Comparison of ENCODE assay signal across 11 mouse cellular contexts in the genomic region with DNA sequence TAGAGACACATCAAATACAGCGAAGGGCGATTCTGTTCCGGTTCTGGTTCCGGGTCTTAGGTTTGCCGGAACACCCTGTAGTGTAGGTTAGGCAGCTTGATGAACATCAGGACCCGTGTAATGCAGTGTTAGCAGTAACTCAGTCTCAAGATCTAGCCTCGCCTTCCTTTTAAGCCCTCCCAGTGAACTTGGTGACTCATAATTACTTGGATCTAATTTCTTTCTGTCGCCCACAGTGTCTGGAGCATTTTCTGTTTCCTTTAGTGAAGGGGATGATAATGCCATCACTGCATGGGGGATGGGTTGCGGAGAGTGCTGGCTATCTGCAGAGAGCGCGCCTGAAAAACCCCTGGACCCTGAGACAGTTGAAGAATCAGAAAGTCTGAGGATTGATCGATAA. TPM values are rescaled to one million over a fixed set of nuclear protein-coding genes. Genes with fewer than 3 reads are reported as not detected.
DNase-seq lines count a peak whose midpoint lies in the region; ATAC-seq and TF ChIP-seq lines count a peak whose summit lies in the region.
"Had no signal": no experiment of that assay in that cellular context is flagged by ENCODE, and none has a peak within 500 bp of the region (broad histone marks: within the 10 kb centered on the region; RNA-seq: fewer than 3 reads in every experiment).

No protein-coding gene starts in this region.

- TF ChIP-seq CTCF in heart, postnatal 0 days (IDR thresholded peaks at IDR 0.05; ENCODE audit: low read depth) = no peak

- WGBS in heart, embryonic 15.5 days = 50% methylated on average over 12 of the region's 12 CpGs
- 58% methylated on average over 12 of the region's 12 CpGs for WGBS in heart, postnatal 0 days
- 49% methylated on average over 12 of the region's 12 CpGs for WGBS in midbrain, embryonic 14.5 days

- no peaks in the 10 kb centered on the region for H3K9me3 ChIP-seq in heart, embryonic 15.5 days (replicated peaks)
- no peaks in the 10 kb centered on the region for H3K9me3 ChIP-seq in ES-E14 (ENCODE audit: control insufficient read depth, insufficient read depth, low read depth, low read length)
- no peaks in the 10 kb centered on the region for H3K9me3 ChIP-seq in heart, postnatal 0 days (replicated peaks; ENCODE audit: control insufficient read depth, low read length)
- no peaks in the 10 kb centered on the region for H3K9me3 ChIP-seq in midbrain, embryonic 14.5 days (ENCODE audit: control insufficient read depth, low read length)
- H3K9me3 ChIP-seq: limb, embryonic 15.5 days had no signal

- no peak overlapping the region for H3K9ac ChIP-seq in heart, embryonic 15.5 days
- peak overlapping the region; percentile 59 for H3K9ac ChIP-seq in ES-E14 (ENCODE audit: insufficient read depth, low read depth, low read length, poor library complexity, severe bottlenecking)
- no peak overlapping the region for H3K9ac ChIP-seq in heart, postnatal 0 days (replicated peaks; ENCODE audit: low read depth, low read length)
- H3K9ac ChIP-seq in midbrain, embryonic 14.5 days (replicated peaks; ENCODE audit: low read length) = no peak overlapping the region
- H3K9ac ChIP-seq: limb, embryonic 15.5 days had no signal

- no peaks in the 10 kb centered on the region for H3K36me3 ChIP-seq in heart, embryonic 15.5 days
- no peaks in the 10 kb centered on the region for H3K36me3 ChIP-seq in ES-E14 (ENCODE audit: control insufficient read depth, insufficient read depth, low read length, poor library complexity, severe bottlenecking)
- H3K36me3 ChIP-seq in heart, postnatal 0 days (replicated peaks; ENCODE audit: control insufficient read depth, insufficient read depth, low read length) = no peaks in the 10 kb centered on the region
- no peaks in the 10 kb centered on the region for H3K36me3 ChIP-seq in midbrain, embryonic 14.5 days (ENCODE audit: control insufficient read depth, insufficient read depth, low read length)
- H3K36me3 ChIP-seq: limb, embryonic 15.5 days had no signal

- no peak for TF ChIP-seq EP300 in heart, postnatal 0 days (IDR thresholded peaks at IDR 0.05; ENCODE audit: low read depth)

- in situ Hi-C loops in ES-E14 (cut with MboI; ENCODE audit: low sequenced_read_pairs in 2 of 2, unreplicated experiment in 2 of 2) = no loop called here

- peaks cover 8% of the 10 kb centered on the region for H3K4me1 ChIP-seq in heart, embryonic 15.5 days (replicated peaks)
- peaks cover 0 to 9% of the 10 kb centered on the region in 2 experiments; a peak in 1 of 4 replicates for H3K4me1 ChIP-seq in ES-E14 (ENCODE audit: control insufficient read depth in 2 of 2, insufficient read depth in 2 of 2, low read length in 2 of 2, poor library complexity in 1 of 2)
- H3K4me1 ChIP-seq in heart, postnatal 0 days (ENCODE audit: control insufficient read depth, insufficient read depth) = no peaks in the 10 kb centered on the region
- H3K4me1 ChIP-seq in midbrain, embryonic 14.5 days (ENCODE audit: control insufficient read depth, insufficient read depth, low read length) = no peaks in the 10 kb centered on the region
- H3K4me1 ChIP-seq: limb, embryonic 15.5 days had no signal

- H3K27ac ChIP-seq in heart, embryonic 15.5 days = no peak overlapping the region
- H3K27ac ChIP-seq in ES-E14 (ENCODE audit: insufficient read depth, low read depth, low read length, poor library complexity, severe bottlenecking) = peak overlapping the region; percentile 46; the same call in 1 of the 2 replicates
- H3K27ac ChIP-seq in heart, postnatal 0 days (ENCODE audit: low read depth) = no peak overlapping the region
- H3K27ac ChIP-seq in midbrain, embryonic 14.5 days (replicated peaks; ENCODE audit: low read depth, low read length) = no peak overlapping the region
- H3K27ac ChIP-seq: limb, embryonic 15.5 days had no signal

- H3K27me3 ChIP-seq in heart, embryonic 15.5 days = no peaks in the 10 kb centered on the region
- no peaks in the 10 kb centered on the region for H3K27me3 ChIP-seq in heart, postnatal 0 days (ENCODE audit: control insufficient read depth, insufficient read depth, low read length)
- no peaks in the 10 kb centered on the region for H3K27me3 ChIP-seq in midbrain, embryonic 14.5 days (ENCODE audit: control insufficient read depth, insufficient read depth, low read length)
- H3K27me3 ChIP-seq: limb, embryonic 15.5 days had no signal

- no peak for DNase-seq in heart, adult 18-20 months
- DNase-seq in ES-E14 (ENCODE audit: low read depth, low spot score) = no peak
- DNase-seq in heart, postnatal 0 days (ENCODE audit: low spot score) = peak; percentile 17
- DNase-seq in midbrain, embryonic 14.5 days = no peak
- DNase-seq in right cerebral cortex, adult 18-20 months = no peak
- DNase-seq in neural tube, embryonic 10.5 days (ENCODE audit: extremely low spot score, low spot score) = no peak
- DNase-seq: adrenal gland, postnatal 14 days; cerebellum, postnatal 10 days had no signal

- H3K4me3 ChIP-seq in heart, embryonic 15.5 days = no peak overlapping the region
- peak overlapping the region; percentile 31 to 37 for H3K4me3 ChIP-seq in ES-E14 (ENCODE audit: insufficient read depth in 1 of 2, low read depth in 1 of 2, low read length in 2 of 2, poor library complexity in 1 of 2, severe bottlenecking in 1 of 2)
- no peak overlapping the region for H3K4me3 ChIP-seq in heart, postnatal 0 days (ENCODE audit: low read depth, low read length)
- H3K4me3 ChIP-seq in midbrain, embryonic 14.5 days (replicated peaks; ENCODE audit: low read depth, low read length) = no peak overlapping the region
- H3K4me3 ChIP-seq: limb, embryonic 15.5 days had no signal

- no peak for ATAC-seq in heart, embryonic 15.5 days (replicated peaks; ENCODE audit: insufficient number of reproducible peaks, insufficient read depth, low FRiP score, low read depth)
- ATAC-seq in heart, postnatal 0 days (ENCODE audit: insufficient read depth, low read depth) = peak; percentile 41; the same call in 1 of the 2 replicates
- no peak for ATAC-seq in midbrain, embryonic 14.5 days (ENCODE audit: low FRiP score, low TSS enrichment)
- ATAC-seq: forebrain, embryonic 14.5 days had no signal

- peak overlapping the region; percentile 44; the same call in 1 of the 2 replicates for H3K4me2 ChIP-seq in heart, embryonic 15.5 days
- H3K4me2 ChIP-seq in heart, postnatal 0 days (ENCODE audit: low read depth, low read length) = 0 out of 2 replicates have a peak overlapping the region, but pooled peaks have one; percentile 17
- peak overlapping the region; percentile 17; the same call in 1 of the 2 replicates for H3K4me2 ChIP-seq in midbrain, embryonic 14.5 days (ENCODE audit: low read length)
- H3K4me2 ChIP-seq: limb, embryonic 15.5 days had no signal

TF ChIP-seq in ES-E14, 5 proteins besides CTCF, POLR2A, EP300 and RAD21:
- TF ChIP-seq HCFC1 (IDR thresholded peaks at IDR 0.05; ENCODE audit: borderline replicate concordance, insufficient read depth, low read length) (no peak), ZC3H11A (IDR thresholded peaks at IDR 0.05; ENCODE audit: borderline replicate concordance, low read depth, low read length) (no peak), MAFK (IDR thresholded peaks at IDR 0.05; ENCODE audit: insufficient read depth, low read depth, low read length) (no peak), CHD2 (IDR thresholded peaks at IDR 0.05; ENCODE audit: low read depth, low read length) (no peak), ZNF384 (IDR thresholded peaks at IDR 0.05; ENCODE audit: low read depth, low read length) (no peak)

RNA-seq across cellular contexts. Expression of gene Frs2, which starts 26.3 kb away (rescaled TPM):
- 14.8 and 14.9 TPM in 2 replicates for polyA plus RNA-seq in heart, embryonic 15.5 days (2015; fragmentation: Nextera tagmentation; extraction: Ambion mirVana)
- total RNA-seq in heart, adult 18-20 months (2021) = 10 to 100 TPM; 15.3 to 16.4 TPM
- total RNA-seq in ES-E14 (2012; rRNA removed) = 11.7 and 17.3 TPM in 2 replicates
- 13.2 and 14.1 TPM in 2 replicates for total RNA-seq in heart, postnatal 0 days (2014; rRNA removed; ENCODE audit: low replicate concordance)
- polyA plus RNA-seq in heart, postnatal 0 days (2015; fragmentation: Nextera tagmentation; extraction: Ambion mirVana) = 12.8 and 13.6 TPM in 2 replicates
- 25.4 and 30.3 TPM in 2 replicates for polyA plus RNA-seq in midbrain, embryonic 14.5 days (2014; fragmentation: Nextera tagmentation; extraction: Ambion mirVana)

RNA-seq across cellular contexts. Expression of gene Yeats4, which starts 49.7 kb away (rescaled TPM):
- 37.5 and 43.6 TPM in 2 replicates for polyA plus RNA-seq in heart, embryonic 15.5 days (2015; fragmentation: Nextera tagmentation; extraction: Ambion mirVana)
- total RNA-seq in heart, adult 18-20 months (2021) = 10 to 100 TPM; 29.3 to 30.2 TPM
- total RNA-seq in ES-E14 (2012; rRNA removed) = 39.7 and 47.3 TPM in 2 replicates
- total RNA-seq in heart, postnatal 0 days (2014; rRNA removed; ENCODE audit: low replicate concordance) = 34.4 and 50.7 TPM in 2 replicates
- polyA plus RNA-seq in heart, postnatal 0 days (2015; fragmentation: Nextera tagmentation; extraction: Ambion mirVana) = 31.1 and 33.6 TPM in 2 replicates
- 144 and 145 TPM in 2 replicates for polyA plus RNA-seq in midbrain, embryonic 14.5 days (2014; fragmentation: Nextera tagmentation; extraction: Ambion mirVana)

Comparison
In these comparisons a context has a peak if more than half of its experiments do, and no peak if none do; other contexts are left out.
1. H3K4me3 ChIP-seq: peak in ES-E14 (2 of 2); none in heart, embryonic 15.5 days (single experiment), heart, postnatal 0 days (single experiment) and midbrain, embryonic 14.5 days (single experiment).
2. Peak in every context shown above with its lines, with median percentiles within 50 percentile points of each other: H3K4me2 ChIP-seq.